8 mouse cellular contexts compared by ENCODE assay signal in genomic region chr13:86046254-86046951, GRCm38 (mm10). TPM values are rescaled to one million over a fixed set of nuclear protein-coding genes. Genes with fewer than 3 reads are reported as not detected.
DNase-seq lines count a peak whose midpoint lies in the region; ATAC-seq and TF ChIP-seq lines count a peak whose summit lies in the region.

Gene Cox7c (minus strand): TSS chr13:86046904.

- ATAC-seq in embryonic facial prominence, embryonic 13.5 days (ENCODE audit: insufficient number of reproducible peaks, insufficient read depth, low FRiP score, low TSS enrichment, low read depth), result peak; percentile 94
- peak; percentile 96 for ATAC-seq in limb, embryonic 12.5 days (ENCODE audit: insufficient number of reproducible peaks, insufficient read depth, low FRiP score, low TSS enrichment, low read depth)
- peak; percentile 99 for ATAC-seq in midbrain, embryonic 15.5 days (replicated peaks)

- H3K4me2 ChIP-seq in embryonic facial prominence, embryonic 13.5 days, result peak within 1 kb of the TSS; percentile 61
- peak within 1 kb of the TSS; percentile 63 for H3K4me2 ChIP-seq in limb, embryonic 12.5 days
- peak within 1 kb of the TSS; percentile 57 for H3K4me2 ChIP-seq in midbrain, embryonic 15.5 days

- peak within 1 kb of the TSS; percentile 91 for H3K27ac ChIP-seq in embryonic facial prominence, embryonic 13.5 days
- H3K27ac ChIP-seq in kidney, adult 2 months (ENCODE audit: insufficient read depth, low read depth, low read length), result peak within 1 kb of the TSS; percentile 99
- H3K27ac ChIP-seq in limb, embryonic 12.5 days, result peak within 1 kb of the TSS; percentile 93
- H3K27ac ChIP-seq in midbrain, embryonic 15.5 days, result peak within 1 kb of the TSS; percentile 90
- H3K27ac ChIP-seq in spleen, adult 2 months (ENCODE audit: insufficient read depth, low read length), result peak within 1 kb of the TSS; percentile 93

- no peaks in the 10 kb centered on the region for H3K9me3 ChIP-seq in embryonic facial prominence, embryonic 13.5 days
- H3K9me3 ChIP-seq in limb, embryonic 12.5 days, result no peaks in the 10 kb centered on the region
- H3K9me3 ChIP-seq in midbrain, embryonic 15.5 days, result no peaks in the 10 kb centered on the region

- no peaks in the 10 kb centered on the region for H3K27me3 ChIP-seq in embryonic facial prominence, embryonic 13.5 days
- no peaks in the 10 kb centered on the region for H3K27me3 ChIP-seq in kidney, adult 2 months (replicated peaks; ENCODE audit: control insufficient read depth, insufficient read depth, low read length)
- no peaks in the 10 kb centered on the region for H3K27me3 ChIP-seq in limb, embryonic 12.5 days
- H3K27me3 ChIP-seq in midbrain, embryonic 15.5 days (replicated peaks), result no peaks in the 10 kb centered on the region
- no peaks in the 10 kb centered on the region for H3K27me3 ChIP-seq in spleen, adult 2 months (ENCODE audit: control insufficient read depth, insufficient read depth, low read length)

- no peak for TF ChIP-seq CTCF in kidney, adult 2 months (conservative IDR thresholded peaks at IDR 0.05; ENCODE audit: insufficient read depth, insufficient read length, low read depth, low read length)
- TF ChIP-seq CTCF in spleen, adult 2 months (IDR thresholded peaks at IDR 0.05; ENCODE audit: extremely low read depth, insufficient read depth, insufficient read length, insufficient replicate concordance), result no peak

- DNase-seq in 3134 (ENCODE audit: extremely low read depth, insufficient read length, low spot score), result peak; percentile 83
- DNase-seq in adrenal gland, postnatal 36 days, result peak; percentile 85 to 86
- peak; percentile 88 to 94 for DNase-seq in heart, adult 18-20 months
- DNase-seq in kidney, adult 2 months, result peak; percentile 95
- peak; percentile 81 to 86 for DNase-seq in spleen, adult 2 months (ENCODE audit: low read depth in 1 of 2, low spot score in 2 of 2)

- under 1% methylated on average over 51 of the region's 51 CpGs for WGBS in embryonic facial prominence, embryonic 13.5 days
- WGBS in kidney, adult 2 months, result under 1% methylated on average over 51 of the region's 51 CpGs
- under 1% methylated on average over 51 of the region's 51 CpGs for WGBS in limb, embryonic 12.5 days
- under 1% methylated on average over 51 of the region's 51 CpGs for WGBS in midbrain, embryonic 15.5 days
- WGBS in spleen, adult 2 months, result under 1% methylated on average over 51 of the region's 51 CpGs

- H3K9ac ChIP-seq in embryonic facial prominence, embryonic 13.5 days, result peak within 1 kb of the TSS; percentile 100
- H3K9ac ChIP-seq in limb, embryonic 12.5 days (replicated peaks), result peak within 1 kb of the TSS; percentile 99
- H3K9ac ChIP-seq in midbrain, embryonic 15.5 days, result peak within 1 kb of the TSS; percentile 86

- H3K4me1 ChIP-seq in embryonic facial prominence, embryonic 13.5 days, result no peaks in the 10 kb centered on the region
- H3K4me1 ChIP-seq in kidney, adult 2 months (ENCODE audit: control insufficient read depth, insufficient read depth, low read length), result no peaks in the 10 kb centered on the region
- H3K4me1 ChIP-seq in limb, embryonic 12.5 days (replicated peaks), result no peaks in the 10 kb centered on the region
- peaks cover 6% of the 10 kb centered on the region for H3K4me1 ChIP-seq in midbrain, embryonic 15.5 days
- no peaks in the 10 kb centered on the region for H3K4me1 ChIP-seq in spleen, adult 2 months (ENCODE audit: control insufficient read depth, insufficient read depth, insufficient read length)

- H3K36me3 ChIP-seq in embryonic facial prominence, embryonic 13.5 days, result peaks cover 14% of the 10 kb centered on the region
- H3K36me3 ChIP-seq in kidney, adult 2 months (ENCODE audit: control insufficient read depth, insufficient read depth, low read length), result peaks cover 4% of the 10 kb centered on the region; the same call in 1 of the 2 replicates
- peaks cover 19% of the 10 kb centered on the region for H3K36me3 ChIP-seq in limb, embryonic 12.5 days
- no peaks in the 10 kb centered on the region for H3K36me3 ChIP-seq in midbrain, embryonic 15.5 days (replicated peaks)
- H3K36me3 ChIP-seq in spleen, adult 2 months (ENCODE audit: control insufficient read depth, insufficient read depth, low read length), result peaks cover 2% of the 10 kb centered on the region; the same call in 1 of the 2 replicates

- peak within 1 kb of the TSS; percentile 83 for H3K4me3 ChIP-seq in embryonic facial prominence, embryonic 13.5 days
- H3K4me3 ChIP-seq in kidney, adult 2 months (ENCODE audit: insufficient read depth, low read depth, low read length), result peak within 1 kb of the TSS; percentile 99
- H3K4me3 ChIP-seq in limb, embryonic 12.5 days (replicated peaks), result peak within 1 kb of the TSS; percentile 89
- peak within 1 kb of the TSS; percentile 64 for H3K4me3 ChIP-seq in midbrain, embryonic 15.5 days
- H3K4me3 ChIP-seq in spleen, adult 2 months (ENCODE audit: extremely low read depth, insufficient read depth, insufficient read length), result peak within 1 kb of the TSS; percentile 89

- peak; percentile 47 for TF ChIP-seq POLR2A in kidney, adult 2 months (IDR thresholded peaks at IDR 0.05; ENCODE audit: low read depth, low read length)
- TF ChIP-seq POLR2A in spleen, adult 2 months (IDR thresholded peaks at IDR 0.05; ENCODE audit: low read depth, low read length), result peak; percentile 46

RNA-seq across cellular contexts. Expression of gene Cox7c, which starts in this region (rescaled TPM):
- 100 to 1,000 TPM; 481 to 549 TPM for total RNA-seq in adrenal gland, postnatal 36 days (2021)
- polyA plus RNA-seq in embryonic facial prominence, embryonic 13.5 days (2015; fragmentation: Nextera tagmentation; extraction: Ambion mirVana), result 652 and 689 TPM in 2 replicates
- 1,000 to 10,000 TPM; 1,493 to 1,517 TPM for total RNA-seq in heart, adult 18-20 months (2021)
- polyA plus RNA-seq in kidney, adult 2 months (2012; rRNA removed), result 1,270 and 1,625 TPM in 2 replicates
- 714 and 752 TPM in 2 replicates for polyA plus RNA-seq in limb, embryonic 12.5 days (2016; fragmentation: Nextera tagmentation; extraction: Ambion mirVana)
- 554 and 557 TPM in 2 replicates for polyA plus RNA-seq in midbrain, embryonic 15.5 days (2015; fragmentation: Nextera tagmentation; extraction: Ambion mirVana)
- polyA plus RNA-seq in spleen, adult 2 months (2012; rRNA removed), result 105 and 142 TPM in 2 replicates

Comparison
In these comparisons a context has a peak if more than half of its experiments do, and no peak if none do; other contexts are left out.
1. Peak in every context shown above with its lines: DNase-seq, ATAC-seq, H3K4me3 ChIP-seq and H3K27ac ChIP-seq.